Mouse (Mus musculus) kidney, postnatal 36 days (tissue): ENCODE measurements at regions not wholly inside any gene's neighbourhood (a gene's known extent, or its start where the extent isn't known, plus 50 kb on each side); places are given as distances from the start of the nearest gene placed in this dataset.

Source experiments
- DNase-seq, 2 experiments: peaks; one replicate each; pipeline ENCODE4 v3.0.0; 2021 to 2022; ENCODE audit warnings: mixed read lengths in 2 of 2

DNA sequence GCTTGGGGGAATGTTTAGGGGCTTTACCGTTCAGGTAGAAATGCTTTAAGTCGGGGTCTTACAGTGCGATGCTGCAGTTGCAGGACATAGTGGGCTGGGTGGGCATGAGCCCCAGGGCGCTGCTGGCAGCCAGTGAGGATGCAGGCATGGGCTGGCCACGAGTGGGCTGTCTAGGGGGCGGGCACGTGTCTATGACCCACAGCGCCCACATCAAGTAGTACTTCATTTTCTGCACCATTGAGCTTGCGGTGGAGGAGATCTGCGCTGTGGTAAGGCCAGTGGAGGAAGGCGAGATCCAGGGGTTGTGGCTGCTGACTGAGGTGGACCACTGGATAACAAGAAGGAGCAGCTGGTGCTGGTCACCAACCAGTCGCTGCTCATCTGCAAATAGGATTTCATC is 52.4 kb upstream of the Olfr291 start:
- no peak for DNase-seq

DNA sequence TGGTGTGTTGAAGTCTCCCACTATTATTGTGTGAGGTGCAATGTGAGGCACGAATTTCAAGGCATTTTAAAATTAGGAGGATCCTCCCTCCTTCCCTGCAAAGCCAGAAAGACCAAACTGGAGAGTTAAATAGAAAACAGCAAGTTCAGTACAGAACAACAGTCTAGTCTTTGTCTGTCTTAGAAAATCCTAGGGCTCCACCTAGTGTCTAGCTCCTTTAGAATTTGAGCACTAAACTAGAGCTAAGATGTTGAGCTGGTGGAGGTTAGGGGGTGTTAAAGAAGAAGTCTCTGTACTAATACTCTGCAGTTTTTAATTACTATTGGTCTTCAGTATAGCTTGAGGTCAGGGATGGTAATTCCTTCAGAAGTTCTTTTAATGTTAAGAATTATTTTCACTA is 58.7 kb upstream of the Olfr291 start:
- peak; percentile 11 to 30 for DNase-seq

DNA sequence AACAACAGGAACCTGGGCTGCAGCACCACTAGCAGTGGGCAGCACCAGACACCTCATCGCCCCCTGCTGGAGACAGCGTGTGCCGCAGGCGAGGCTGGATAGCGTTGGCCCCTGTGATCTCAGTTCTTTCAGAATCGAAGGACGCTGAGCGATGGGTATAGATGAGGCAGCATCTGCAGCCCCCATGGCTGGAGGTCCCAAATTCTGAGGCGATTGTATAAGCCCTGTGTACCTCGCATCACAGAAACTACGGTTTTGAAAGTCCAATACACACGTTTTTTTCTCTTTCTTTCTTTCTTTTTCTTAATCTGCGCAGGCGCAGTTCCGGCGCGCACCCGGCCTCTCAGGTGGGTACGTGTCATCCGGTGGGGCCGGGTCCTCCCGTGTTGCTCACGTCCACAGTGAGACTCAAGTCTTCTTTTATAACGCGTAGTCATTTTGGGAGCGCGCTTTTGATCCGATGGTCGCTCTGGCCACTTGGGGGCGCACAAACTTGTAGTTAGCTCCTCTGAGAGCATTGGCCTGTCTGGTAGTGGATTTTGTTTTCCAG is 74.0 kb upstream of the Olfr291 start:
- peak; percentile 88 to 93 for DNase-seq

DNA sequence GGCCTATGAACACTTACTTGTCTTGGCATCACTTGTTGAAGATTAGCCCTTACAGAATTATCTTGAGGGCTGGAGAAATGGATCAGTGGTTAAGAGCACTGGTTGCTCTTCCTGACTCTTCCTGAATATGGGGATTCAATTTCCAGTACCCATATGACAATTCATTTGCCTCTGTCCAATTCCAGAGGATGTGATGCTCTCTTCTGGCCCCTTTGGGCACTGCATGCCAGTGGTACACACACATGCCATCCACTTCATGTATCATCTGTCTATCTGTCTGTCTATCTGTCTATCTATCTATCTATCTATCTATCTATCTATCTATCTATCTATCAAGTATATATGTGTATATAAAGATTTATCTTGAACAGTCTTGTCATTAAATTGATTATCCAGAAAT is 75.7 kb upstream of the Olfr291 start:
- DNase-seq = peak in 1 of 2 experiments; percentile 3

DNA sequence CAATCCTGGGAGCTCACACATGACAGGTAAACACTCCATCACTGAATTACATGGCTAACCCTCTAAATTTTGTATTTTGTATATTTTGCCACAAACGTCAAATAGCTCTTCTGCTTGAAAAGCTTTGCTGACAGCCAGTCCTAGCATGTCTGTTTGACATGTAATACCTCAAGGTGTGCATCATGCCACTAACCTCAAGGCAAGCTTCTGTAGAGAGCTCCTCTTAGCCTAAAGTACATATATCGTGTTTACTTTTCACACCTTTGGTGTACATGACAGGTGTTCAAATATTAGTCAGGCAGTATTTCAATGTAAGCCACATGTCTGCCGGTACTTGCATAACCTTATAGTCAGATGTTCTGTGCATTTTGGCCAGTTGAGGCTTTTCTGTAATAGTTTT is 66.5 kb upstream of the Zfand6 start:
- no peak for DNase-seq

DNA sequence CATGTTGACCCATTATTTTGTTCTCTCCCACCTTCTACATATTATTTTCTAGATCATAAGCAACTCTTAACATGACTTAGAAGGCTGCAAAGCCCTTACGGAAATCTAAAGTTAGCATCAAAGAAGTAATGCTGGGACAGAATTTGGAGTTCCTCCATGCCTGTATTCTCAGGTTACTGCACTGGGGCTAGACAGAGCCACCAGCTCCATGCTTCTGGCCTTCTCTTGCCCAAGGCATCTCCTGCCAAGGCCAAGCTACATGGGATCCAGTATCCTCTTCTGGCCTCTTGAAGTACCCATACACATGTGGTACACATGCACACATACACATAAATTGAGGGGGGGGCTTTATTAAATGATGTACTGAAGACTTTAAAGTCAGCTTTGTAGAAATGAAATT is 63.6 kb upstream of the Zfand6 start:
- DNase-seq = no peak

DNA sequence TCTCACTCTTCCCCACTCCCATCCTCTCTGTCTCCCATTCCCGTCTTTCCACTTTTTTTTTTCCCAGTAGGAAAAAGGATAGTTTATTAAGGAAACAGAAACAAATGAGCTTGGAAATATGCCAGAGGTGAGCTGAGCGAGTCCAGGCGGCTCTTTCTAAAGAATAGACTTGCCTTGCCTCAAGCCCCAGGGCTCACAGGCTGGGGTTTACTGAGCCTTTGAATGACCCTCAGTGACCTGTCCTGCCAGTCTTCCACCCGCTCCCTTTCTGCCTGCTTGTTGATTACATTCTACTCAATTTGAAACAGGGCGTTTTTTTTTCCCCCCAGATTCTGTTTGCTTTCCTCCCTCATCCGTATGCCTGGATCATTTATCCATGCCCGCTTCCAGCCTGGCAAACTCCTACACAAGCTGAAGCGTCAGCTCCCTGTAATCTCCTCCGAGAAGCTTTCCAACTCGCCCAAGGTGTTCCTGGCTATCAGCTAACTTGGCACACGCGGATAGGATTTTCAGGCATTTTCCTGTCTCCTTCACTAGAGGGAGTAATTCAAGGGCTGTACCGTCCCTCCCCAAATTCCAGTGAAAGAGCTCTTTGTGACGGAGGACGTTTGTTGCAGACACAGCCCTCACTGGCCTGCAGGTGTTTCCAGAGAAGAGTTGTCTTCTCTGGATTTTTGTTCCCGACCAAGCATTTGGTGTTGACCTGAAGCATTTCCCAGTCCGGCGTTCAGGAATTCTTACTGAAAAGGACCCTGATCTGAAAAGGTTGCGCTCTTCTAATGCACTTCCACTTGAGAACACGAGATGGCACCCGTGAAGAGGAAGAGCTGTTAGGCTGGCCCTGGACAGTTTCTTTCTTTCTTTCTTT is 59.9 kb upstream of the Zfand6 start:
- DNase-seq = peak; percentile 68 to 81

DNA sequence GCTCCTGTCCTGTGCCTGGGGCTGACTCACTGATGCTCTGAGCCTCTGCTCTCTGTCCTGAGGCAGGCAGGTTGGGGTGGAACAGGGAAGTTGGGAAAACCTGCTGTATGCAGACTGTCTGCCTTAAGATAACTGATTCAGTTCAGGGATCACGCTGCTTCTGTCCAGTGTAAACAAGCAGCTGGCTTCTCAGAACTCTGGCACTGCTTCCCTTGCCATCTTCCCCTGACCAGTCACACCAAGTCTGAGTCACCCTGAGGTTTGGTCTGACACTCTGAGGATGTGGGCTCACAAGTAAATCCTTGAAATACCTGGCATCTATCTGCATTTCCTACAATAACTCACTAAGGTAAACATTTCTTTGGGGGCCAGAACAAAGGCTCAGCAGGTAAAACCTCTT is 58.1 kb upstream of the Zfand6 start:
- no peak for DNase-seq

DNA sequence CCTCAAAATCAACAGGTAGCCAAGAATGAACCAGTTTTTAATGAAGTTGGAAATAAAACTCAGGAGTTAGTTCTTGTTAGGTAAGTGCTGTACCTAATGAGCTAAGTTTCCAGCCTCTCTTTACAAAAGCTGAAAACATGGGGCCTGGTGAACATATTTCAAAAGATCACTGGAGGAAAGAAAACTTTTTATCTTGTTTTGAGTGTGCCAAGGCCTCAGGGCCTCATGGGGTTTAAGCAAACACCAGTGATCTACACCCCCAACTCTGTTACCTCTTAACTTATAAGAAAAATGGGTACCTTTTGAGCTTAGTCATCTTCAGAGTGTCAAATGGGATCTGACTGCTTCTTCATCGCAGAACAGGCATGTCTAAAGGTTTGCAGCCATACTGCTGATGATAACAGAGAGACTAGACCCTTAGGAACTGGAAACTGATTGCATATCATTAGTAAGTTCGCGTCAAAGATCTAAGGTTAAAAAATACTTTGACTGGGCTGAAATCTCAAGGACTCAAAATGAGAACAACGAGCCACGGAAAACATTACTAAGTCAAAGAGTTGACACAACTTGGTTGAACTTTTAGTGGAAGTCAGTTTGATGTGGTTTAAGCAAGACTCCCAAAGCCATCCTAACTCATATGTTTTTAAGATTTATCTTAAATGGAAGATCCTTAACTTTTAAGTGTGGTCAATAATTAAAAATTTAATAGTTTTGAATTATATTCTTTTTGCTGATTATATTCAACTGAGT is 54.7 kb upstream of the Zfand6 start:
- DNase-seq = no peak

DNA sequence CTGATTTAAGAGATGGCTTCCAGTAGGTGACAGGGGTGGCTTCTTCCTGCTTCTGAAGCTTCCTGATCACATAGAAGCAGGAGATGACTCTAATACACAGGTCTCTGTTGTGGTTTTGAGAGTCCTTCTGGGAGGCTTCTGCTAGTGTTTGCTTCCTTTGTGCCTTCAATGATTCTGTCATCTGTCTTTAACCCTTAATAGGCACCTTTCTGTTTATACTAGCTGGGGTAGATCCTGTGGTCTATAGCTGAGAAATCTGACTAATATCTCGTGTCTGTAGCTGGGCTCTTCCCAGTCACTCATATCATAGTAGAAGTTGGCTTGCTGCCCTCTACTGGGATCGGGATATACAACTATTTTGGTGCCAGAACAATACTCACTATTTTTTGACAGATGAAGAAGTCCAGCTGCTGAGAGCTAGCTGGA is 50.2 kb upstream of the Zfand6 start:
- DNase-seq = peak; percentile 61 to 67
